Mouse (Mus musculus) heart, adult 2 months (tissue): Measurements from ENCODE around the gene Aebp2. TPM values are rescaled to one million over a fixed set of nuclear protein-coding genes. Genes with fewer than 3 reads are reported as not detected.
A peak's percentile ranks its signal among the peaks of the same experiment; 100 is the strongest.
"Not testable (repeated sequence)": the region's sequence is repeated elsewhere in the genome, so short reads cannot be mapped to it uniquely, and the experiment has no call there.

Experiments used
- DNase-seq, 2 experiments: peaks; one replicate each; pipeline ENCODE4 v3.0.0; 2021
- H3K27ac ChIP-seq: fragments of 200-600 bp; 2 replicates; pipeline ENCODE4 v1.8.1; 2022
- H3K27me3 ChIP-seq: fragments of 200-500 bp; 2 replicates; pipeline ENCODE4 v1.6.1; 2012; ENCODE audit warnings: mild to moderate bottlenecking, low read length, inconsistent platforms, mixed read lengths; ENCODE audit not compliant: control insufficient read depth, insufficient read depth
- H3K36me3 ChIP-seq: fragments of 200-500 bp; 2 replicates; pipeline ENCODE4 v1.6.1; 2012; ENCODE audit warnings: low read length, inconsistent platforms; ENCODE audit not compliant: control insufficient read depth, insufficient read depth
- H3K4me1 ChIP-seq: fragments of 200-500 bp; 2 replicates; pipeline ENCODE4 v1.6.1; 2011; ENCODE audit warnings: low read length; ENCODE audit not compliant: control insufficient read depth, insufficient read depth
- H3K4me3 ChIP-seq: fragments of 200-600 bp; 2 replicates; pipeline ENCODE4 v1.8.1; 2022
- H3K79me2 ChIP-seq: fragments of 200-500 bp; replicated peaks from 2 replicates; pipeline ENCODE4 v1.6.1; 2012; ENCODE audit warnings: mild to moderate bottlenecking, inconsistent platforms, low read length, moderate library complexity, mixed read lengths; ENCODE audit not compliant: control insufficient read depth, insufficient read depth
- H3K9ac ChIP-seq: fragments of 200-500 bp; 2 replicates; pipeline ENCODE4 v1.6.1; 2012; ENCODE audit warnings: low read depth, mild to moderate bottlenecking, control low read depth, inconsistent platforms, low read length, mixed read lengths
- CTCF ChIP-seq: fragments of 200-600 bp; IDR thresholded peaks from 2 replicates; pipeline ENCODE4 v1.8.1; 2022; ENCODE audit warnings: antibody characterized with exemption, mild to moderate bottlenecking, moderate library complexity
- EP300 ChIP-seq: fragments of 200-500 bp; IDR thresholded peaks from 2 replicates; pipeline ENCODE4 v1.6.1; 2011; ENCODE audit warnings: low read depth, low read length, control low read depth; ENCODE audit not compliant: insufficient read depth
- POLR2A ChIP-seq: fragments of 200-500 bp; IDR thresholded peaks from 2 replicates; pipeline ENCODE4 v1.6.1; 2011; ENCODE audit warnings: mild to moderate bottlenecking, low read depth, low read length, control low read depth; ENCODE audit not compliant: insufficient read depth
- WGBS: fragments of 180-500 bp; shearing (Covaris S2); methylation state at CpG from one replicate; pipeline ENCODE4 v1.1.7; 2018; 5-methylcytosine and 5-hydroxymethylcytosine counted together
- intact Hi-C: fragments of 180-260 bp; cut with DNase I; formaldehyde crosslinking; loops from one replicate; pipeline ENCODE4 v1.15.1; 2025
- long read RNA-seq: library from polyadenylated mRNA; stranded (forward); transcript quantifications from one replicate; pipeline ENCODE4 v2.0.0, GENCODE M21; 2021
- polyA plus RNA-seq: library from polyadenylated mRNA; depleted of rRNA; stranded (reverse); fragments of >200 nt; gene quantifications from 2 replicates; pipeline ENCODE4 v1.2.3, GENCODE M21; 2012; rRNA removed
- total RNA-seq, 2 experiments: library from RNA; stranded (reverse); gene quantifications; 2 replicates each; pipeline ENCODE4 v1.2.3; 2021

Aebp2 gene
- 10 to 100 TPM; 35.3 to 37.5 TPM for total RNA-seq
- polyA plus RNA-seq: 15.0 and 22.5 TPM in 2 replicates
- long read RNA-seq, transcript Aebp2-202 (8 exons, 3,727 nt): major isoform, 7 of 34 reads
- long read RNA-seq, partial matches to known transcripts: 0 of 34 reads
- long read RNA-seq, other reads (novel, unspliced or antisense): 26 of 34 reads

- Histone ChIP-seq H3K27ac (peak within 1 kb of the TSS; percentile 94), H3K27me3 (no peaks in the 10 kb centered on the region), H3K79me2 (peaks cover 6% of the 10 kb centered on the region), H3K4me1 (peaks cover 6% of the 10 kb centered on the region), H3K9ac (peak within 1 kb of the TSS; percentile 99), H3K36me3 (peaks cover 4% of the 10 kb centered on the region; the same call in 1 of the 2 replicates), H3K4me3 (peak within 1 kb of the TSS; percentile 95)
- DNase-seq: peak in 1 of 2 experiments; percentile 52
- TF ChIP-seq POLR2A (no peak), CTCF (no peak), EP300 (no peak)
- intact Hi-C loops: loop anchor here (5.0 kb wide), 1 partner anchor 105 kb away; no protein-coding TSS in a partner anchor
- 43% methylated on average over 30 of the region's 30 CpGs for WGBS
Observed at GRCm38 (mm10) chr6:140622391-140623225, at the start of gene Aebp2. TSS of gene Aebp2 (plus strand) at chr6:140622663.

GRCm38 (mm10) chr6:140574943-140575342 lies 47.5 kb upstream of the Aebp2 start:
- intact Hi-C loops: no loop called here
- H3K27me3 ChIP-seq: no peaks in the 10 kb centered on the region
- DNase-seq: no peak
- no peak for TF ChIP-seq EP300
- no peak for TF ChIP-seq POLR2A
- no peak for TF ChIP-seq CTCF
- 95% methylated on average over 3 of the region's 3 CpGs for WGBS
- no peaks in the 10 kb centered on the region for H3K36me3 ChIP-seq
- no peak overlapping the region for H3K9ac ChIP-seq
- H3K79me2 ChIP-seq: no peaks in the 10 kb centered on the region
- no peak overlapping the region for H3K4me3 ChIP-seq
- no peak overlapping the region for H3K27ac ChIP-seq
- no peaks in the 10 kb centered on the region for H3K4me1 ChIP-seq

- DNase-seq: no peak
- 87% methylated on average over 8 of the region's 8 CpGs for WGBS
- intact Hi-C loops: no loop called here
- no peaks in the 10 kb centered on the region for H3K36me3 ChIP-seq
- H3K4me3 ChIP-seq: no peak overlapping the region
- TF ChIP-seq POLR2A: no peak
- TF ChIP-seq CTCF: no peak
- no peak for TF ChIP-seq EP300
- no peaks in the 10 kb centered on the region for H3K27me3 ChIP-seq
- no peaks in the 10 kb centered on the region for H3K79me2 ChIP-seq
- no peaks in the 10 kb centered on the region for H3K4me1 ChIP-seq
- H3K9ac ChIP-seq: no peak overlapping the region
- H3K27ac ChIP-seq: no peak overlapping the region
Observed at GRCm38 (mm10) chr6:140576133-140576532, 46.3 kb upstream of the Aebp2 start.

GRCm38 (mm10) chr6:140576961-140577821 lies 45.3 kb upstream of the Aebp2 start:
- no peaks in the 10 kb centered on the region for H3K4me1 ChIP-seq
- H3K79me2 ChIP-seq: no peaks in the 10 kb centered on the region
- no peaks in the 10 kb centered on the region for H3K36me3 ChIP-seq
- no peak overlapping the region for H3K27ac ChIP-seq
- no peak for TF ChIP-seq POLR2A
- no peak for TF ChIP-seq EP300
- TF ChIP-seq CTCF: peak; percentile 54
- no peak overlapping the region for H3K9ac ChIP-seq
- 57% methylated on average over 18 of the region's 18 CpGs for WGBS
- intact Hi-C loops: no loop called here
- no peaks in the 10 kb centered on the region for H3K27me3 ChIP-seq
- peak in 1 of 2 experiments; percentile 10 for DNase-seq
- no peak overlapping the region for H3K4me3 ChIP-seq

- Histone ChIP-seq H3K4me3 (no peak overlapping the region), H3K27me3 (no peaks in the 10 kb centered on the region), H3K9ac (no peak overlapping the region), H3K4me1 (no peaks in the 10 kb centered on the region), H3K27ac (no peak overlapping the region), H3K36me3 (no peaks in the 10 kb centered on the region), H3K79me2 (no peaks in the 10 kb centered on the region)
- no peak for TF ChIP-seq CTCF
- TF ChIP-seq POLR2A: no peak
- no peak for TF ChIP-seq EP300
- intact Hi-C loops: no loop called here
- WGBS: 94% methylated on average over 4 of the region's 4 CpGs
- no peak for DNase-seq
Observed at GRCm38 (mm10) chr6:140577822-140578170, 44.7 kb upstream of the Aebp2 start.

GRCm38 (mm10) chr6:140578985-140579384 lies 43.5 kb upstream of the Aebp2 start:
- DNase-seq, H3K27me3 ChIP-seq, H3K4me3 ChIP-seq, H3K9ac ChIP-seq, H3K36me3 ChIP-seq, intact Hi-C loops, H3K27ac ChIP-seq, H3K79me2 ChIP-seq, H3K4me1 ChIP-seq: not testable (repeated sequence)
